Mouse (Mus musculus): ENCODE results near the gene Schip1.

Gene Schip1

DNA sequence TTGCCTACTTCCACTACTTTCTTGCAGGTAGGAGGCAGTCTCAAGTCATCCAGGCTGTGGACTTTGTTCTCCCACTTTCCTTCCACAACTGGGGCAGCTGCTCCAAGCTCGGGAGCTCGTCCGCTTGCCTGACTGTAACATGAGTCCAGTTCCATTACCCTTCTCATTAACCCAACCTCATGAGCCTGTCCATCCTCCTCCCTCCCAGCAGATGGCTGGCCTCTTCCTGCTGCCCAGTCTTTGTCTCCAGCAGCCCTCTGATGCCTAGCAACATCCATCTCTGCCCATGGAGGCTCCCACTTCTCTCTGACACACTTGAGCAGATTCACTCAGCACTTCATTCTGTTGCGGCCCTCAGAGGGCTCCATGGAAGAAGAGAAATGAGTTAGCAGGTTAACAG, 204.6 kb downstream of the Schip1 start:
- no peak for DNase-seq (ENCODE audit: low spot score in 2 of 2)

DNA sequence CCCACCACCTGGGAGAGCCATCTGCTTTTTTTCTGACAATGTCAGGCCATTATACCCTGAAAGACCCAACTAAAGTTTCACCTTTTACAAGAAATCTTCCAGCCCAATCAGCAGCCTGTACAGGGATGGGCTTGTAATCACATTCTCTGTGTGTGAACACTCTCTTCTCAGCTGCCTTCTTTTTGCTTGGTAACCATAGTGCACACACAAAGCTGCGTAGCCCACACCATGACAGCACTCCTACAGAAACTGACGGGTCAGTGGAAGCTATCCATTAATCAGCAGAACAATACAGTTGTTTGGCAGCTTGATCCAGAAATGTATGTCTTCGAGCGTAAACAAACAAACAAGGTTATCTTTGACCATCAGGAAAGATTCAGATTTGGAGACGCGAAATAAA, 205.6 kb downstream of the Schip1 start:
- no peak for DNase-seq (ENCODE audit: low spot score in 2 of 2)

DNA sequence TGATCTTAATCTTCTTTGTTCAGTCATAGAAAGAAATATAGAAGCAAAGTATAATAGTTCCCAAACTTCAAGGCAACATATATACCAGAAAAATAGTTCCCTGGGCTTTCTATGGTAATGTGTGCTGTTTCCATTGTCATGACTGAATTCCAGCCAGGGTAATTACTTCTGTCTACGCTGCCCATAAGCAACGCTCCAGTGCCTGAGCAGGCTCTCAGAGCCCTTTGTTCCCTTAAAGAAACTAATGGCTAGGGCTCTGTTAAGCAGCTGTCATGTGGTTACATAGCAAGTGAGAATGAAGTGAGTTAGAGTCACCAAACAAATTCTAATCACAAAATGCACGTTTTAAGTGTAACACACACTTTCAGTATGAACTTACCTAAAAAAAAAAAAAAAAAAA, 206.9 kb downstream of the Schip1 start:
- no peak for DNase-seq (ENCODE audit: low spot score in 2 of 2)

DNA sequence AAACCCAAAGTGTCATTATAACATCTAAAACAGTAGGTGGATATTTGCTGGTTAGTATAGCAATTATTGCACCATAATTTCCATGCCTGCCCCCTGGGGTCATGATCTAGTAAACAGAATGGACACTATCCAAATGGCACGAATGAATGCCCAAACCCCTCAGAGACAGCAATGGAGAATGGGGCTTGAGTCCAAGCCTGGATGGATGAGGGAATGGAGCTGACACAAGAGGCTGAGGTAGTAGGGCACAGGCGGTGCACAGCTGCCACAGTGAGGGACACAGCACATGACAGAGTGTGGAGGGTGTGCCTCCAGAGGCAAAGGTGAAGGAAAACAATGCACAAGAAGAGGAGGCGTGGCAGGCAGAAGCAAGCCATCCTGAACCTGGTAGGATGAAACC, 207.3 kb downstream of the Schip1 start:
- no peak for DNase-seq (ENCODE audit: low spot score in 2 of 2)

DNA sequence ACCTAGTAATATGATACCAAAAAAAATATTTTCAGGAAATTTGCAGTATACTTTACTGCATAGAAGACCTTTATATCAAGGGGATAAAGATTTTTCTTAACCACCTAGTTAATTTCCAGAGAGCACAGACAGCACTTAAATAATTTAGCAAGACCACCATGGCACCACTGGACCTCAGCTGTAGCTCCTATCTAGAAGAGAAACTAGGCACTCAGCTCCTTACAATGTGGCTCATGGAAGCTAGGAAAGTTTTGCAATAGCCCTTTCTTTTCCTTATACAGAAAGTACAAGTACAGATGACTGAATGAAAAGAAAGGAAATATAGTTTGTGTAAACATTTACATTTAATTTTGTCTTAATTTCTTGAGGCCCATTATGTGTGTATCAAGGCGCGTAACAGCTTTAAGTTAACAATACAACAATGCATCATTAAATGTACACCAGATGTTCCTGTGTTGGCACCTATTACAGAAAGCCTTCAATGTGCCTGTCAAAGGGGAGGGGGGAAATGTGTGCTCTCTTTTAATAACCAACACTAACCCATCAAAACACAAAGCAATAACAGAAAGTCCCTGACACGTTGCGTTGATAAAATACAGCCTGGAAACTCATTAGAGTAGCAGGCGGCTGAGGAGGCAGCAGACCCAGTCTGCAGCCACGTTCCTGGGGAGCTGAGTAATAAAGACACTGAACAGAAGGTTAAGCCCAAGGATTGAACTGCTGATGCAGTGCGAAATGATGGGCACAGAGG, 218.4 kb downstream of the Schip1 start:
- no peak for DNase-seq (ENCODE audit: low spot score in 2 of 2)

DNA sequence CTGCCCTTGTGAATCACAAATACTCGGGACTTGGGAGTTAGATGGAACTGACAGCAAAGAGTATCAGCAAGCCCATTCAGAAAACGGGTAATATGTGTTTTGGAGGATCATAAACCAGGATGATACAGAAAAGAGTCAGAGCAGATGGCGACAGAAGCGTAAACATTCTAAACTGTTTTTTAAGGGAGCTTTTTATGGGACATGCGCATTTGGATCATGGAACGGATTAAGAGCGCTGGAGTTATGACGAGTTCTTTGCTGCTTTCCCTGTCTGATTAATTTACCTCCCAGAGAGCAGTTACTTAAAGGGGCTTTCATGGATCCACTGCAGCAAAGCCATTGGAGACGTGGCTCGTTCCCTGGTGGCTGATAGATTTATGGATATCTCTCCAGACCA, 219.0 kb downstream of the Schip1 start:
- no peak for DNase-seq (ENCODE audit: low spot score in 2 of 2)

DNA sequence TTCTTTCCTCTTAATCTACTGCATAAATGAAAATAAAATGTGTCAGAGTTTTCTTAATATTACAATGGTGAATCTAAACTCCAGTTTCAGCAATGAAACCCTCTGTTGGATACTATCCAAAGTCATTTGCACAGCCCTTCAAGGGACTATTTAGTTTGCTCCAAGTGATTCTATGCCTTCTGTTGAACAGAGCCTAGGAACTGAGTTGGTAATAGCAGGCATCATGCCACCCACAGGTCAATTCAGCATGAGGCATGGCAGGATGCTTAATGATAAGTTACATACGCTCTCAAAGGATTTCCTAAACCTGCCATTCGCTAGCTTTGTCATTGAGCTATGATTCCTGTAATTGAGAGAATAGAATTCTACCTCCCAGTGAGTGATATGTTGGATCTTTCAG, 219.9 kb downstream of the Schip1 start:
- no peak for DNase-seq (ENCODE audit: low spot score in 2 of 2)

DNA sequence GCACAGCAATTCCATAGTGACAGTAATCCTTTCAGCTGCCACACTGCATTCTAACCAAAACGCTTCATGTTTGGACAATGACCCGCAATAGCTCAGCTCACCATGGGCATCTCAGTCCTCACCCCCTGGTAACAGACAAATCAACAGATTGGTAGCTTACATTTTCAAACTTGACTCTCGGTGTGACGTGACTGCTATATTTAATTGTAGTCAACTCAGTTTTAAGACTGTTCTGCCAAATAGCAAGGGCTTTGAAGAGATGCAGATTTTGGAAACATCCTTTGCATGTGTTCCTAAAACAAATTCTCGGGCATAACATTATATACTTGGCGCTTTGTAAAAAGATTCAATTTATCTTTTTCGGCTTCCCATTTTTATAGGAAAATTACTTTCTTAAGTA, 232.2 kb downstream of the Schip1 start:
- DNase-seq (ENCODE audit: low spot score in 2 of 2), result no peak

DNA sequence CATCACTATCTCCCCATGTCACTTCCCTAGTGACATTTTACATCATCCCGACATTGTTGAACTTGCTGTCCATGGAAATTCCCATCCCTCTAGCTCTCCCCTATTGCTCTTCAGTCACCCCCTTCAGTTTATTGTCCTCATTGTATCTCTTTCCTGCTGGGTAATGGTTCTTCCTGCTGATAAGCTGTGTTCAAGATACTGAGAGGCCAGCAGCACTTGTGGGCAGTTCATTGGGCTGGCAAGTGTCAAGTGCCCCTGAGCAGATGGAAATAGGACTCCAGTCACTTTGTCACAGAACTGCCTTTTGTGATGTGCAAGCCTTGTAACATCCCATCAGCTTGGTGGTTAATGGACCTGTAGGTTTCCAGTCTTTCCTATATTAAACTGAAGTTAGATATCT, 241.0 kb downstream of the Schip1 start:
- DNase-seq (ENCODE audit: low spot score in 2 of 2), result no peak

DNA sequence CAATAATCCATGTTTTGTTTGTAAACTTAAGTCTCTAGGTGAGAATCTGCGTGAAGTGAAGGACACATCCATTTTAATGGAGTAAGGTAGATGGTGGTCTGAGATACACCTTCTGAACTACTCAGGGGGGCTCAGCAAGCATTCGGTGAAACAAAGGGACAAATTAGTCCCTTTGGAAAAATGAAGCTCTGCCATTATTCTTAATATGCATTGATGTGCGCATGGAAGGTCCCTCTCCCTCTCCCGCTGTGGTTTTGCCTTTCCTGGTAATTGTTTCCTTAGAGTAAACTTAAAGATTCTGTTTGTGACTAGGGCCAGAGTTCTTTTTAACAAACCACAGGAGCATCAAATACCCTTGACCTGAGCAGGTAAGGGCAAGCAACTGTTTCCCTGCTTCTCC, 242.1 kb downstream of the Schip1 start:
- no peak for DNase-seq (ENCODE audit: low spot score in 2 of 2)

DNA sequence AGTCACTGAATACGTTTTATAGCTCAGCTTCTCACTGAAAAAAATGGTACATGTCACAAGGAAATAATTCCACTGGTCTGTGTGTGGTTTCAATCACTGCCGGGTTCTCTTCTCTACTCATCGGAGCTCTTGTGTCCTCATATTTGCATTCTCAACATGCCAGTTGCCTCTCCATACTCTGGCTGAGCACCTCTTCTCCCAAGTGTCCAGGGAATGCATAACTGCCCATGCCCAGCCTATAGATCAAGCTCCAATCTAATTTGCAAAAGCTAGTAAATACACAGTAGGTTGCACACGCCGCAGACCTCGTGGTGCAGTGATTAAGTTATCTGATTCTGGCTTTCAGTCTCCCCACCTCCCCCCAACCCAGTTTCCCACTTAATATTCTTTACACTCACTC, 261.0 kb downstream of the Schip1 start:
- DNase-seq (ENCODE audit: low spot score in 2 of 2), result no peak

DNA sequence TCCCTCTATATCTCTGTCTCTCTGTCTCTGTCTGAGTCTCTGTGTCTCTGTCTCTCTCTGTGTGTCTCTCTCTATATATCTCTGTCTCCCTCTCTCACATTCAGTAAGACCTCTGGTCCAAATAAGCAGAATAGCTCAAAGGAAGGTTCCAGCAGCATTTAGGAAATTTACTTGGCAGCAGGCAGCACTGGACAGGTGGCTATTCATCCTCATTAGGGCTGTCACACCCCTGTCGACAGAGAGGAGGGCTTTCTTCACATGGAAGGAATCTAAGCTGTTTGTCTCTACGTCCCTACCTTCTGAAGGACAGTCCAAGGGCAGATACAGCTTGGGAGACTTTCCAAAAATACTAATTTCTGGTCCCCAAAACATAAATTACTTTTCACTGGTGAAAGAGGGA, 267.9 kb downstream of the Schip1 start:
- no peak for DNase-seq (ENCODE audit: low spot score in 2 of 2)

DNA sequence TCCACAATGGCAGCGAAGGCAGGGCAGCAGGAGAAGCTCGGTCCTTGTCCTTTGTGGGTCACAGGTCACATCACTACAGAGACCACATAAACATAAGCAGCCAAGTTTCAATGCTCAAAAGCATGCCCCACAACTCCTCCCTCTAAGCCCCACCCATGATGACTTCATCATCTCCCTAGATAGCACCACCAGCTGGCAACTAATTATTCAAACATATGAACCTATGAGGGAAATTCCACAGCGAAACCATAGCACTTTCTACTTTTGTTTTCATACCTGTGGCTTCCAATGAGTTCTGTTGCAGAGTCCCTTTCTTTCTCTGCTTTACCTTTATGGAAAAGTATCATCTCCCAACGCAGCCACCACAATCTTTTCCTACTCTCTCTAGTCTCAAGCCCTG, 270.9 kb downstream of the Schip1 start:
- DNase-seq (ENCODE audit: low spot score in 2 of 2), result no peak

DNA sequence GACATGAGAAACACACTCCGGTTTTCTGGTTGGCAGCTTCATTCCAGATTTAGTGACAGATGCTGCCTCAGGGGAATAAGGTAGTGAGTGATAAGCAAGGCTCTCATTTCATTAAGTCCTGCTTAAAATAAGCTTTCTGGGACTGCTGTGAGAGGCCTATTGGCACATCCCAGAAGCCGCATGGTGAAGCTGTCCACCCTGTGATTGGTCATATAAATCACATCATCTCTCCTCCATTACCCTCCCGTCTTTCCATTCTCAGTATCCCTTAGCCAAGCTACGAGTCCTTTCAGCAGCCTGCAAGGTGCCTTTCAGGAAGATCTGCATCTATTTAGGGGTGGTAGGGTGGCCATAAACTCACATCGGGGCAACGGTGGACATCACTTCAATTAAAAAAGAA, 286.0 kb downstream of the Schip1 start:
- DNase-seq (ENCODE audit: low spot score in 2 of 2), result no peak

DNA sequence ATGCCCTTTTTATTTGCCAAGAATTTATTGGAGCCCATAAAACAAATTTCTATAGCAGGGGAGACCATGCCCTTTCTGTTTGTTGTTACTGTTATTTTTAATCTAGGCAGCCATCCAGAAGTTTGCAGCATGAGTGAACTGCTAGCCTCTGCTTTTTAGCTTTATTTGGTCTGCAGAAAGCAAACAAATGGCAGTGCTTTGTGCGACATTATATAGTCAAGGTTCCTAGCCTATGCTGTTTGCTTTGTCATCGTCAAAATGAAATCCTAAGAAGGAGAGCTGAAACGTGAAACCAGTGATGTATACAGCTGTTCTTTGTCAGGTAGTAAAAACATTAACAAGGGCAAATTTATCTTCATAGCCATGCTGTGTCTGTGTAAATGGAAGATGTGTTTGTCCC, 286.9 kb downstream of the Schip1 start:
- DNase-seq (ENCODE audit: low spot score in 2 of 2), result no peak

DNA sequence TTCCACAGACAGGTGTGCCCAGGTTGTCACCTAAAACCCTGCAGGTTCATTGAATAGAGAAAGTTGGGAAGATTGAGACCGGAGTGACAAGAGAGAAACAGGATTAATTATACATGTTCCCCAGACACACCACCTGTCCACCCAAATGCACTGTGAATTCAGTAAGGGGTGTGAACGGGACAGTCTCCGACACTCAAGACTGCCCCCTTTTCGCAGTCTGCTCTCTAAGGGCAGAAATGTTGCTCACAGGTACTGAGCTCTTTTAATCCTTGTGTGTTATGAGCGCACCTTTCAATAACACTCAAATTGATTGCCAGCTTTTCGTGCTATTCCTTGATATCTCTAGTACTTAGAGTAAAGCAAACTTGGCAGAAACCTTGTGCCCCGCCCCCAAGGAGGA, 288.4 kb downstream of the Schip1 start:
- no peak for DNase-seq (ENCODE audit: low spot score in 2 of 2)

DNA sequence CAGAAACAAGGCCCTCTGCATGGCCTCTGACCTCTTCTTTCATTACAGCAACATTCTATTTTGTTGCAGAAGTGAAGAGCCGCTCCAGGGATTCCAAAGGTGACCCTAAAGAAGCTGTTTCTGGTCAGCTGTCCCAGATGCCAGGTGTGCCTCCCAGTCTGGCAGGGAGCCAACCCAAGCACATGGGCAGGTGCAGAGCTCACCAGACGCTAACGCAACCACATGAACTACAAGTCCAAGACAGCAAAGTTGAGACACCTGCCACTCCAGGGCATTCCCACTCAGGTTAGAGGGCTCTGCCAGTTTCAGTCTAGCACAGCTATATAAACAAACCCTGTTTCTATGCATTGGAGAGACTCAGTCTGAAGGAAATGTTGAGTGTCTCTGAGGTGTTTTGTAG, 288.9 kb downstream of the Schip1 start:
- DNase-seq (ENCODE audit: low spot score in 2 of 2), result no peak

DNA sequence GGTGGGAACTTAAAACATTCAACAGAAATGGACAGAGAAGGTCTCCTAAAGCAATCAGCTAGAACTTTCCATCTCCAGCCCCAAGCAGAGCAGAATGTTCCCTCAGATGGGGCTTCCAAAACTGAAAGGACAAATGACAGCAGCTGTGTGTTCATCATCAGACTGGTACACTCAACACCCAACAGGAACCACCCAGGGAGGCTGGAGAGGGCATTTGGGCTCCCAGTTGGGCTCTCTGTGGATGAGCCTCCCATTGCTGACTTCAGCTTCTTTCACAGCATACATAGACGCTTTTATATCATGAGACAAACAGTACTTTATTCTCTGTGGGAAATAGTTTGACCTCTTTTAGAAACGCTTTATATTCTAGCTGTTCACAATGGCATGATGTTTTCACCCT, 291.9 kb downstream of the Schip1 start:
- no peak for DNase-seq (ENCODE audit: low spot score in 2 of 2)

DNA sequence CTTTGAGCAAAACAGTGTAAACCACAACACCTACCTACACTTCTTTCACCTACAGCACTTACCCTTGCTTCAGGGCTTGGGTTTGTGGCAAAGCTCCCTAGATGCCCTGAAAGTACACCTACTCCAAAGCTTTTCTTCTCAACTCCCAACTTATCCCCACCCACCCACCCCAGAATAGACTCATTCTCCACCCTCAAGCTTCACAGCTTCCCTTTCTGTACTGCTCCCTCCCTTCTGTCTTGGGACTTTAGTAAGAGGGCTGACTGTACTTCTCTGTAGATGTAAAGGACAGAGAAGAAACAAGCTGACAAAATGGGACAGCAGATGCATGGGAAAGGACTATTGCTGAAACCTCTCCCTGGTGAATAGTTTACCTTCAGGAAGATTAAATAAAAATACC, 303.4 kb downstream of the Schip1 start:
- no peak for DNase-seq (ENCODE audit: low spot score in 2 of 2)

DNA sequence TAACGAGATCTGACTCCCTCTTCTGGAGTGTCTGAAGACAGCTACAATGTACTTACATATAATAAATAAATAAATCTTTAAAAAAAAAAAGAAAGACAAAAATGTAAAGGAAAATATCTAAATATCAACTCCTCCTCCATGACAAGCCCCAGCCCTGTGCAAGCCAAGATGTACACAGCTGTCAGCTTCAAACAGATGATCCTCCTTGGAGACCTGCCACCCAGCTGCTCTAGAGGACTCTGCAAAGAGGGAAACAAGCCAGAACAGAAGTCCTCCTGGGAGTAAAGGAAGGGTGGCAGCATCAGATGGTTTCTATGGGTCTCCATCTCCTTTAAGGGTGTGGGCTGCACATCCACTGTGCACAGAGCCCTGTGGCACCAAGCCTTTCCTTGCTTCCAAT, 308.3 kb downstream of the Schip1 start:
- no peak for DNase-seq (ENCODE audit: low spot score in 2 of 2)

DNA sequence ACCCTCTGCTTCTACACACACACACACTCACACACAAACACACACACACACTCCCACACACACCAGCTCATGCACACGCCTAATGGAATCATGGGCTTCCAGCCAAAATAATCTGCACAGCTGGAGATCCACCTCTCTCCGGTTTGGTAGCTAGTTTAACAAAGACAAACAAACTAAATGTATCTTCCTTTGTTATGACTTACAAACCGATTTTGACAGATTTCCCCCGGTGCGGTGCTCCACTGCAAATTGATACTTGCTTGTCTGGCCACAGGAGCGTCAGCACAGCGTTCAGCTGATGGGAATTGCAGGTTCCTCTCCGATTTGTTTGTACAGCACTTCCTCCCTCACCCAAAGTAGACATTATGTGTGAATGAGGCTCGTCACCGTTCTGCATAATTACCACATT, 310.5 kb downstream of the Schip1 start:
- DNase-seq (ENCODE audit: low spot score in 2 of 2), result no peak

DNA sequence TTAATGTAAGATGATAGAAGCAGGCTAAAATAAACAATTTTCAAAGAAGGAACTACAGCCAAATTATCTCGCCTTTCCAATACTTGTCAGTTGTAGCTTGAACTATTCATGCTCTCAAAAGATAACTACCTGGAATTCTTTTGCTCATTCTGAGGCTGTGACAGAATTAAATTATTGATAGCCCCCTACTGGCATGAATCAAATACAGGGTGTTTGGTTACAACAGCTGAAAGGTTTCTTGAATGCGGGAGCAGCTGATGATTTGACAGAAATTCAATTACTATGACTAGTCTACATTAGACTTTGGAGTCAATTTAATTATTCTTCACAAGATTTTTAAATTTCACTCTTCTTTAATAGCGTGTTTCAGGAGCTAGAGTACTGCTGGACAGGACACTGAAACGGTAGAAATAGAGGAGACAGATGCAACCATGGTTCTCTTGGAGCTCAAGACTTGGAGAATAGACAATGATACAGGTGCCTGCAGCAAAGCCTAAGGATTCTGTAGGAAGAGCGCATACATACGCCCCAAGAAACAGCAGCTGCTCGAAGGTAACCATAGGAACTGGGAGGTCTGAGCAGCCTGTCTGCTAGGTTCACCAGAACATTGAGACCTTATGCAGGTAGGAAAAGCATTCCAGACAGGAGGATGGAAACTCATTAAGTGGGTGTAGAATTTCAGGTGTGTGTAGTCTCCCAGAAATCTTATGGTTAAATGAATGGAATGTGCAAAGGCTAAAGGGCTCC, 313.0 kb downstream of the Schip1 start:
- DNase-seq (ENCODE audit: low spot score in 2 of 2), result no peak

DNA sequence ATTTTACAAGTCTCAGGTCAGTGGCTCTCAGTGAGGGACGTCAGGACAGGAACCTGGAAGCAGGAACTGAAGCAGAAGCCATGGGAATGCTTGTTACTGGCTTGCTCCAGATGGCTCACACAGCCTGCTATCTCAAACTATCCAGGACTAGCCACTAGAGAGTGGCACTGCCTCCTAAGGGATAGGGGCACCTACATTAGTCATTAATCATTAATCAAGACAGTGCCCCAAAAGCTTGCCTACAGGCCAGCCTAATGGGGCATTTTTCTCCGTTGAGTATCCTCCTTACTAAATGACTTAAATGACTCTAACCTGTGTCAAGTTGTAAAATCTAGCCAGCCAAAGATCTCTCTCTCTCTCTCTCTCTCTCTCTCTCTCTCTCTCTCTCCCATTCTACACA, 314.2 kb downstream of the Schip1 start:
- DNase-seq (ENCODE audit: low spot score in 2 of 2), result no peak

DNA sequence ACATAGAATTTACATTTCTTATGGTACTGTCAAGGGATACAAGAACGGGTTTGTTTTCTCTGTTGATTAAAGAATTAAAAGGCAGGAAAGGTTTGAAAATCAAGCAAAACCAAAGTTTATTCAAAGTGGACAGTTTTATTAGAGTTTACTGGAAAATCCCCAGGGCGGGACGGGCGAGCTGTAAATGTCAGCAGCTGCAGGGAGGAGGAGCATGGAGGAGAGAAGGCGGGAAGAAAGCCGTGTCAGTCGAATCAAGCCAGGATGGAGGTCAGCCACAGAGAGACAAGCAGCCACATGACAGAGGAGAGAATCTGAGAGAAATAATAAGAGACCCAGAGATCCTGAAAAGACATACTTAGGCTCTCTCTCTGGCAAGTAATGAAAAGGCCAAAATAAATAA, 314.6 kb downstream of the Schip1 start:
- no peak for DNase-seq (ENCODE audit: low spot score in 2 of 2)

Measured in right cerebral cortex, postnatal 10 days (tissue).